Mouse (Mus musculus) brain, embryonic 14.5 days (tissue): Measurements from ENCODE around the gene Nek10. TPM values are rescaled to one million over a fixed set of nuclear protein-coding genes. Genes with fewer than 3 reads are reported as not detected.
A peak's percentile ranks its signal among the peaks of the same experiment; 100 is the strongest.

Experiments
- DNase-seq: peaks from one replicate; pipeline ENCODE4 v3.0.0-alpha.2; 2011; ENCODE audit warnings: low read depth
- CTCF ChIP-seq: fragments of 200-500 bp; IDR thresholded peaks from 2 replicates; pipeline ENCODE4 v1.5.1; 2012; ENCODE audit warnings: inconsistent platforms, mild to moderate bottlenecking, moderate library complexity, borderline replicate concordance; ENCODE audit not compliant: insufficient read depth, insufficient read length; ENCODE audit errors: extremely low read depth
- POLR2A ChIP-seq: fragments of 200-500 bp; IDR thresholded peaks from 2 replicates; pipeline ENCODE4 v1.6.1; 2012; ENCODE audit warnings: mild to moderate bottlenecking, inconsistent platforms, borderline replicate concordance; ENCODE audit not compliant: poor library complexity, insufficient read depth, insufficient read length, severe bottlenecking; ENCODE audit errors: extremely low read depth
- polyA plus RNA-seq: library from polyadenylated mRNA; depleted of rRNA; stranded (reverse); fragments of >200 nt; gene quantifications from 2 replicates; pipeline ENCODE4 v1.2.3, GENCODE M21; 2012

Nek10 gene
- polyA plus RNA-seq, 1 experiment, result 0.14 TPM

GRCm38 (mm10) chr14:14949023-14949422, 145.8 kb downstream of the Nek10 start:
- TF ChIP-seq POLR2A (no peak), CTCF (no peak)
- peak; percentile 54 for DNase-seq

DNA sequence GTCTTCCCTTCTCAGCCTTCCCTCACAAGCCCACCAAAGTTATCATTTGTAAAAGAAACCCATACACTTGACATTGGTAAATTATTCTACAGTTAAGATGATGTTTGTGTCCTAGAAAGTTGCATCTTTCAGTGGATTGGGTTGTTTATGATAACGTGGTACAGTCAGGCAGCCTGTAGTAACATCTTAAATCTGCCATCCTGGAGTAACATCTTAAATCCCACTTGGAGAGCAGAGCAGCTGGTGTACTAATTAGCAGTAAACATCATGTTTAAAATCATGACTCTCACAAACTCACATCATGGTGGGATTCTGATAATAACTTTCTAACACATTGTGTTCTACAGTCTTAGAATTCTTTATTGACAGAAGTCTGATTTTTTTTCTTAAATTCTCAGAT, 148.6 kb downstream of the Nek10 start:
- TF ChIP-seq CTCF, result no peak
- TF ChIP-seq POLR2A, result no peak
- DNase-seq, result peak; percentile 41

DNA sequence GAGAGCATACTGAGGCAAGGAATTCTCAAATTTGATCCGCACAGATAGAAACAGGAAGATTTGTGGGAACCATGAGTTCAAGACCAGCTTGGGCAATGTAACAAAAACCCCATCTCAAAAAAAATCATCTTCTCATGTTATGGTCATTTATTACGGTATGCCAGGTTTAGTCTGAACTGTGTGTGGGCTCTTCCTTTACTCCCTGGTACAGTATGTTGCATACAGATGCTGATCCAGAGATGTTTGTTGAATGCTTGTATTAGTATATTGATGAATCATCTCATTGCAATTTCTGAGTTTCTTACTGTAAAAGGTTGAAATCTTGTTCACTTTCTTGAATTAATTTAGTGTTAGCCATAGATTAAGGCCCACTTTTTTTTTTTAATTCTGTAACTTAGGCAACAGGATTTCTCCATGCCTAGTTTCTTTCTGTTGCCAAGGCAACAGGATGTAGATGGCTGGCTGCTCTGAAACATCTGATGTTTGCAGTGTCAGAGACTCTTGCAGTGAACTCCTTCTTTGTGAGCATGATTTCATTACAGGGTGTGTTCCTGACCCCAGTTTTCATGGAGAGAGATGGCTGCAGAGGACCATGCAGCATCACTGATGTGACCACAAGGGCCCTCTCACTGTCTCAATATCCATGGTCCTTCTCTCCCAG, 156.7 kb downstream of the Nek10 start:
- peak; percentile 75 for DNase-seq
- TF ChIP-seq POLR2A (no peak), CTCF (no peak)

- DNase-seq, result peak; percentile 20
- no peak for TF ChIP-seq CTCF
- no peak for TF ChIP-seq POLR2A
Measured at GRCm38 (mm10) chr14:14960441-14960988, 157.3 kb downstream of the Nek10 start.

GRCm38 (mm10) chr14:14970633-14971032, 167.4 kb downstream of the Nek10 start:
- no peak for TF ChIP-seq CTCF
- no peak for DNase-seq

DNA sequence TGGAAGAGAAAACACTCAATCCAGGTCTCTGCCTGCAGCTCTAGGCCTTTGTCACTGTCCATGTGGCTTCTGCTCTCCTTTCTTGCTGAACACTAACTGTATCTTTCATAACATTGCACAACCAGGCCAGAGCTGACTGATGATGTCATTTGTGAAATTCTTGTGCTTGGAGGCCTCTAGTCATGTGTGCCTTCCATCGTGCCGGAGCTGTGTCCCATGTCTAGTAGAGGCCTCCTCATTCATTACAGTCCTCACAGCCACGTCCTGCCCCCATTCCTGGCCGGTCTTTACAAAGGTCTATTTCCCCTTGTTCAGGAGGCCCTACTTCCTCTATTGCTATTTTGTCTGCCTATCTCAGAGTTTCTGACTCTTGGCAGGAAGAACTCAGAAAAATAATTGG, 167.8 kb downstream of the Nek10 start:
- TF ChIP-seq POLR2A (no peak), CTCF (no peak)
- DNase-seq, result no peak

DNA sequence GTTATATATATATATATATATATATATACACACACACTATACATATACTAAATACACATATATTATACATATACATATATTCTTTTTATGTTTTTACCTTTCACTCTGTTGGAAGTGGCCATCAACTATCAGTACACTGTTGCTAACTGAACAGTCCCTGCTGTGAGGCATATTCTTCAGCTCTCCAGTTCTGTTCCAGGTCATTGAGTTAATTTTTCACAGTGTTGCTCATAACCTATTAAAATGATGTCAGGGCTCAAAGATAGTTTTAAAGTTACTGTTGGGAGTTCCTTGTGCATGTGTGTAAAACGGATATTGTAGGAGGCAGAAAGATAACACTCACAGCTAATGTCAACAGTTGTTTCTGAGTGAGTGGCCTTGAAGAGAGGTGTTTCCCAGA, 170.9 kb downstream of the Nek10 start:
- no peak for TF ChIP-seq POLR2A
- no peak for TF ChIP-seq CTCF
- no peak for DNase-seq

DNA sequence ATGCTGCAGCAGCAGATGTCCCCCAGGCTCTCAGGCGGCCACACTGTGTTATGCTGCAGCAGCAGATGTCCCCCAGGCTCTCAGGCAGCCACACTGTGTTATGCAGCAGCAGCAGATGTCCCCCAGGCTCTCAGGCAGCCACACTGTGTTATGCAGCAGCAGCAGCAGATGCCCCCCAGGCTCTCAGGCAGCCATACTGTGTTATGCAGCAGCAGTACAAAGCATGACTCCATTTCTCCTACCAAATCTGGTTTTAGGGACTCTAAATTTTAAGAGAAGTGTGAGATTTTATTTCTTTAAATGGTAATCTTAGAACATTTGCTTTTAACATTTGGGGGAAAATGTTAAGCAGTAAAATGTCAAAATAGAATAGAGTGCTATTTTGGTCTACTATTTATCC, 180.9 kb downstream of the Nek10 start:
- DNase-seq, result peak; percentile 56

DNA sequence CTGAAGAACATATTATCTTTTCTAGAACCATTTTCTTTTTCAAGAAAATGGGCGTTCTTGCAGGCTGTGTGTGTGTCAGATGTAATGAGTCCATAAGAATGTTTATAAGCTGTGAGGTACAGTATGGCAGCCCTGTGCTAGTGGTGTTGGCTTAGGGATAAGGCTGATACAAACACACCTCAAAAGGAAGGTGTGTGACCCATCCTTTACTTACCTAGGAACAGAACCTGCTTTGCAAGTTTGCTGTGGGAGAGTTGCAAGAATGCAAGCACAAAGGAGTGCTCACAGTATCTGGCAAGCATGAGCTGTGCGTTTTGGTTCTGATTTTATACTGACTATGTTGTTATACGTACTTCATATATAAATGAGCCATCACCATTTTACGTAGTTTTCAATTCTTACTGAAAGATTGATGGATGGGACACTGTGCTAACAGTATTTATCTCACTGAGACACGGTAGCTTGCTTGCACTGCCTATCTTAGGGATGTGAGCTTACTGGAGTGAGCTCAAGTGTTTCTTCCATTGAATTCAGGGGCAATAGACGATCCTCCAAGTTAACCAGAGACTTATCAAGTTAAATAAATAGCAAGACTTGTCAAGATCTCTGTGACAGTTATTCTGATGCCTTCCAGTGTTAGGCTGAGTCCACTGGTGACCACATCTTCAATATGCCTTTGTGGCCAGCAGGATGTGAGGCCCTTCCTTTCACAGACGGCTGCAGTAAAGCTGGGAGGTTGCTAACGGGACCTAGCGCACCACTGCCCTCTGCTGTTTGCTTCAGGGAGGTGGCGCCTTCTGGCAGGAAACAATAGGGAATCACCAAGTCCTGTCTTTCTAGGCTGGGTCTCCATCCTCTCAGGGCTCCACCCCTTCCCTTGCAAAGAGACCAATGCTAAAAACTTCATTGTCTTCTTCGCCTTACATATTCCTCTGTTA, 181.8 kb downstream of the Nek10 start:
- TF ChIP-seq POLR2A (no peak), CTCF (peak; percentile 93)
- peak; percentile 92 for DNase-seq

GRCm38 (mm10) chr14:14987403-14987802, 184.2 kb downstream of the Nek10 start:
- DNase-seq, result peak; percentile 53

DNA sequence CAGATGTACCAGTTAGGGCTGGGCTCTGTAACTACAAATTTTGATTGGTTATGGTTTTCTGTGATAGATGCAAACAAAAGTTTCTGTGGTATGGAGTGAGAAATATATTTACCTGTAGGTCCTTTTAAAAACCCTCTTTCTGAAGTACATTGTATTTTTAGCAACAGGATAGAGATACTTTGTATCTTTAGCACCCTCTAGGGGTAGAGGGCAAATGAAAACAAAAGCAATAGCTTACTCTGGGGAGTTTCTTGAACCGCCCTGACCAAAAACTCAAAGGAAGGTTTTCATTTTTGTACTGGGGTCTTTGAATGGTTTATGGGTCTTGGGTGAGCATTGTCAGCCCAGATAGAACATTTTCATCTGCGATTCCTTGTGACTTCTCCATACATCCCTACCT, 188.4 kb downstream of the Nek10 start:
- DNase-seq, result no peak
- TF ChIP-seq POLR2A (no peak), CTCF (no peak)

More at GRCm38 (mm10) chr14:14987403-14987802, 184.2 kb downstream of the Nek10 start:
- TF ChIP-seq CTCF, result no peak
- TF ChIP-seq POLR2A, result no peak

DNA sequence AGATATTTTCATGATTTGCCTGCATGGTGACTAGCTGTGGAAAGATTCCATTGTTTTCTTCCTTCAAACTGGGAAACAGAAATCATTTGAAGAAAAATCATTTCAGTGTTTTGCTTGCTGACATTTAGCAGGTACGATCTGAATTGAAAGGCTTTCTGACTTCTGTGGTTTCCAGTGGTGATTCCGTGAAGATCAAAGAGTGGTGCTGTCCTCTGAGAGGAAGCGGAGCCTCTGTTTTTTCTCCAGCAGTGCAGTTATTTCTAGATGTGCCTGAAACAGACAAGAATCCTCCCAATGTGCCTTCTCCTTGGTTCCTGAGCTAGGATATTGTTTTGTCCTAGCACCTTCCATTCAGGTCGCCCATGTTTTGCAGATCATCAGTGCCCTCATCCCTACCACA, 208.2 kb downstream of the Nek10 start:
- peak; percentile 19 for DNase-seq
- no peak for TF ChIP-seq CTCF
- TF ChIP-seq POLR2A, result no peak
